Comparison of ENCODE assay signal across 8 mouse cellular contexts in the genomic region with DNA sequence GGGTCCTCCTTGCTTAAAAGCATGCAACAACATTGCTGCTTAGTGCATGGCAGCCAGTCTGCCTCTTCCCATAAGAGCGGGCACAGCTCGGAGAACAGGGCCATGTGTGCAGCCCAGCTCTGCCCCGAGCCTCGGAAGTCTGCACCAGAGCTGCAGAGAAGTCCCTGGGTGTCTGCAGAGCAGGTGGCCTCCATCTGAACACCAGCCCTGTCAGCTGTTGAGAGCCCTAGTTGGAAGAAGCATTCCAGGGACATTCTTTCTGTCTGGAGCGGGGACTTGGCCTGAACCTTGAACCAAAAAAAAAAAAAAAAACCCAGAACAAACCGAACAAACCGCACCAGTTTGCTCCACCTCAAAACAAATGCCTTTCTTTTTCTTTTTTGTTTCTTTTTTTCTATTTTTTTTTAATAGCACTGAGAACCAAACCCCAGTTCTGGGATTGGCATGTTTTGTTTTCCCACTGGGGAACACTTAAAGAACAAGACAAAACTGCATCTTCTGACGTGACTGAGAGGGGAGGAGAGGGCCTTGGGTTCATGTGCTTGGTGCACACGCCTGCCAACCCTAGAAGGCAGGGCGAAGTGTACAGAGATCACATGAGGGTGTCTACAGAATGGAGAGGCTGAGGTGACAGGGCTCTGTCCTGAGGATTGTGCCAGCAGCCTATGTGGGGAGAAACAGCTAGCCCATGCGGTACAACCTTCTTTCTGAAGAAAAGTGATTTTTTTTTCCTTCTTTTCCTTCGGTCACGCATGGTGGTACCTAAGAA.
DNase-seq lines count a peak whose midpoint lies in the region; ATAC-seq and TF ChIP-seq lines count a peak whose summit lies in the region.

No protein-coding gene starts in this region.

- no peak overlapping the region for H3K9ac ChIP-seq in ES-E14 (ENCODE audit: insufficient read depth, low read depth, low read length, poor library complexity, severe bottlenecking)
- no peak overlapping the region for H3K9ac ChIP-seq in intestine, embryonic 15.5 days
- no peak overlapping the region for H3K9ac ChIP-seq in lung, embryonic 16.5 days (ENCODE audit: low read length)

- ATAC-seq in intestine, embryonic 15.5 days: peak; percentile 86
- ATAC-seq in lung, embryonic 16.5 days (ENCODE audit: low read depth): peak; percentile 85

- no peaks in the 10 kb centered on the region for H3K4me1 ChIP-seq in ES-E14 (ENCODE audit: control insufficient read depth in 2 of 2, insufficient read depth in 2 of 2, low read length in 2 of 2, poor library complexity in 1 of 2)
- H3K4me1 ChIP-seq in intestine, embryonic 15.5 days (replicated peaks): peaks cover 12% of the 10 kb centered on the region
- peaks cover 11% of the 10 kb centered on the region; the same call in 1 of the 2 replicates for H3K4me1 ChIP-seq in lung, embryonic 16.5 days (replicated peaks; ENCODE audit: control insufficient read depth, insufficient read depth, low read length)

- no peaks in the 10 kb centered on the region for H3K27me3 ChIP-seq in intestine, embryonic 15.5 days (replicated peaks)
- H3K27me3 ChIP-seq in lung, embryonic 16.5 days (ENCODE audit: control insufficient read depth, insufficient read depth, low read depth, low read length): no peaks in the 10 kb centered on the region

- H3K4me3 ChIP-seq in ES-E14 (ENCODE audit: insufficient read depth in 1 of 2, low read depth in 1 of 2, low read length in 2 of 2, poor library complexity in 1 of 2, severe bottlenecking in 1 of 2): no peak overlapping the region
- no peak overlapping the region for H3K4me3 ChIP-seq in intestine, embryonic 15.5 days (replicated peaks)
- H3K4me3 ChIP-seq in lung, embryonic 16.5 days (ENCODE audit: low read length): no peak overlapping the region

- in situ Hi-C loops in ES-E14 (cut with MboI; ENCODE audit: low sequenced_read_pairs in 2 of 2, unreplicated experiment in 2 of 2): no loop called here

- no peak overlapping the region; the same call in 1 of the 2 replicates for H3K4me2 ChIP-seq in intestine, embryonic 15.5 days (replicated peaks)
- no peak overlapping the region for H3K4me2 ChIP-seq in lung, embryonic 16.5 days (ENCODE audit: low read depth, low read length)

- H3K27ac ChIP-seq in ES-E14 (ENCODE audit: insufficient read depth, low read depth, low read length, poor library complexity, severe bottlenecking): no peak overlapping the region
- peak overlapping the region; percentile 67 for H3K27ac ChIP-seq in intestine, embryonic 15.5 days
- peak overlapping the region; percentile 1; the same call in 1 of the 2 replicates for H3K27ac ChIP-seq in lung, embryonic 16.5 days (ENCODE audit: low read length)

- 54% methylated on average over 13 of the region's 13 CpGs for WGBS in intestine, embryonic 15.5 days
- WGBS in lung, embryonic 16.5 days: 48% methylated on average over 13 of the region's 13 CpGs

- H3K9me3 ChIP-seq in ES-E14 (ENCODE audit: control insufficient read depth, insufficient read depth, low read depth, low read length): no peaks in the 10 kb centered on the region
- no peaks in the 10 kb centered on the region for H3K9me3 ChIP-seq in intestine, embryonic 15.5 days
- no peaks in the 10 kb centered on the region for H3K9me3 ChIP-seq in lung, embryonic 16.5 days (ENCODE audit: control insufficient read depth, low read length)

- DNase-seq in ES-E14 (ENCODE audit: low read depth, low spot score): no peak
- peak; percentile 21 for DNase-seq in gastrocnemius, postnatal 10 days
- no peak for DNase-seq in cerebellum, adult 11 months
- no peak for DNase-seq in right cerebral cortex, postnatal 36 days (ENCODE audit: low spot score in 2 of 2)
- no peak for DNase-seq in frontal cortex, postnatal 10 days (ENCODE audit: low spot score in 2 of 2)
- DNase-seq in right cerebral cortex, postnatal 25 days: no peak

- H3K36me3 ChIP-seq in ES-E14 (ENCODE audit: control insufficient read depth, insufficient read depth, low read length, poor library complexity, severe bottlenecking): no peaks in the 10 kb centered on the region
- no peaks in the 10 kb centered on the region for H3K36me3 ChIP-seq in intestine, embryonic 15.5 days
- H3K36me3 ChIP-seq in lung, embryonic 16.5 days (ENCODE audit: control insufficient read depth, insufficient read depth, low read length): no peaks in the 10 kb centered on the region

TF ChIP-seq in ES-E14, 5 proteins besides CTCF, POLR2A, EP300 and RAD21:
- 0 out of 2 replicates have a peak, but pooled peaks have one; percentile 33 for TF ChIP-seq ZNF384 (IDR thresholded peaks at IDR 0.05; ENCODE audit: low read depth, low read length)
- TF ChIP-seq CHD2 (IDR thresholded peaks at IDR 0.05; ENCODE audit: low read depth, low read length): no peak
- no peak for TF ChIP-seq ZC3H11A (IDR thresholded peaks at IDR 0.05; ENCODE audit: borderline replicate concordance, low read depth, low read length)
- no peak for TF ChIP-seq HCFC1 (IDR thresholded peaks at IDR 0.05; ENCODE audit: borderline replicate concordance, insufficient read depth, low read length)
- no peak for TF ChIP-seq MAFK (IDR thresholded peaks at IDR 0.05; ENCODE audit: insufficient read depth, low read depth, low read length)
